ENCODE assay signal across 7 mouse cellular contexts in genomic region chr7:5080815-5081214, GRCm38 (mm10). TPM values are rescaled to one million over a fixed set of nuclear protein-coding genes. Genes with fewer than 3 reads are reported as not detected.
DNase-seq lines count a peak whose midpoint lies in the region; ATAC-seq and TF ChIP-seq lines count a peak whose summit lies in the region.

No protein-coding gene starts in this region.

- peak overlapping the region; percentile 95 for H3K27ac ChIP-seq in lung, embryonic 14.5 days (ENCODE audit: low read depth)
- H3K27ac ChIP-seq in embryonic fibroblast, embryonic 13.5 days (ENCODE audit: insufficient read depth, low read length), result peak overlapping the region; percentile 67
- peak overlapping the region; percentile 91 for H3K27ac ChIP-seq in limb, embryonic 13.5 days
- peak overlapping the region; percentile 91; the same call in 1 of the 2 replicates for H3K27ac ChIP-seq in stomach, embryonic 14.5 days (ENCODE audit: low read length)

- no peaks in the 10 kb centered on the region for H3K4me1 ChIP-seq in lung, embryonic 14.5 days (ENCODE audit: insufficient read depth)
- H3K4me1 ChIP-seq in embryonic fibroblast, embryonic 13.5 days (ENCODE audit: control insufficient read depth, insufficient read depth, low read length), result peaks cover 2% of the 10 kb centered on the region; the same call in 1 of the 2 replicates
- peaks cover 14% of the 10 kb centered on the region for H3K4me1 ChIP-seq in limb, embryonic 13.5 days
- peaks cover 7% of the 10 kb centered on the region; the same call in 1 of the 2 replicates for H3K4me1 ChIP-seq in stomach, embryonic 14.5 days (ENCODE audit: control insufficient read depth, insufficient read depth, low read length)

- H3K9me3 ChIP-seq in lung, embryonic 14.5 days (ENCODE audit: low read depth, low read length), result no peaks in the 10 kb centered on the region
- H3K9me3 ChIP-seq in limb, embryonic 13.5 days, result no peaks in the 10 kb centered on the region
- H3K9me3 ChIP-seq in stomach, embryonic 14.5 days (ENCODE audit: control insufficient read depth, low read depth, low read length), result no peaks in the 10 kb centered on the region

- H3K36me3 ChIP-seq in lung, embryonic 14.5 days (ENCODE audit: insufficient read depth), result peaks cover 63% of the 10 kb centered on the region
- peaks cover 58% of the 10 kb centered on the region for H3K36me3 ChIP-seq in limb, embryonic 13.5 days
- H3K36me3 ChIP-seq in stomach, embryonic 14.5 days (ENCODE audit: control insufficient read depth, insufficient read depth, low read length), result peaks cover 43% of the 10 kb centered on the region

- ATAC-seq in lung, embryonic 14.5 days (ENCODE audit: insufficient read depth), result no peak
- ATAC-seq in limb, embryonic 13.5 days (ENCODE audit: low FRiP score, low read depth), result no peak
- no peak for ATAC-seq in stomach, embryonic 14.5 days (ENCODE audit: insufficient number of reproducible peaks, insufficient read depth, low FRiP score, low read depth)

- no peak for DNase-seq in lung, embryonic 14.5 days
- DNase-seq in lung, postnatal 25 days (ENCODE audit: low spot score), result no peak
- no peak for DNase-seq in spleen, adult 18-20 months
- no peak for DNase-seq in left cerebral cortex, adult 11 months (ENCODE audit: low spot score)

- peak overlapping the region; percentile 98 for H3K4me3 ChIP-seq in lung, embryonic 14.5 days (ENCODE audit: low read depth, low read length)
- peak overlapping the region; percentile 88 for H3K4me3 ChIP-seq in embryonic fibroblast, embryonic 13.5 days (ENCODE audit: insufficient read depth, low read length)
- H3K4me3 ChIP-seq in limb, embryonic 13.5 days, result peak overlapping the region; percentile 97
- peak overlapping the region; percentile 94 for H3K4me3 ChIP-seq in stomach, embryonic 14.5 days (ENCODE audit: low read depth, low read length)

- H3K27me3 ChIP-seq in lung, embryonic 14.5 days (ENCODE audit: insufficient read depth, low read length), result no peaks in the 10 kb centered on the region
- no peaks in the 10 kb centered on the region for H3K27me3 ChIP-seq in limb, embryonic 13.5 days
- H3K27me3 ChIP-seq in stomach, embryonic 14.5 days (ENCODE audit: control insufficient read depth, insufficient read depth, low read length), result no peaks in the 10 kb centered on the region

- H3K9ac ChIP-seq in lung, embryonic 14.5 days, result peak overlapping the region; percentile 95
- H3K9ac ChIP-seq in limb, embryonic 13.5 days, result peak overlapping the region; percentile 96
- H3K9ac ChIP-seq in stomach, embryonic 14.5 days (replicated peaks; ENCODE audit: low read depth, low read length), result peak overlapping the region; percentile 96

- TF ChIP-seq CTCF in lung, embryonic 14.5 days (IDR thresholded peaks at IDR 0.05; ENCODE audit: low read depth), result no peak
- no peak for TF ChIP-seq CTCF in embryonic fibroblast, embryonic 13.5 days (IDR thresholded peaks at IDR 0.05; ENCODE audit: borderline replicate concordance, insufficient read depth, low read length)

- peak overlapping the region; percentile 87 for H3K4me2 ChIP-seq in lung, embryonic 14.5 days
- peak overlapping the region; percentile 87 for H3K4me2 ChIP-seq in limb, embryonic 13.5 days (replicated peaks)
- peak overlapping the region; percentile 70 for H3K4me2 ChIP-seq in stomach, embryonic 14.5 days (replicated peaks; ENCODE audit: low read depth, low read length)

- no peak for TF ChIP-seq POLR2A in embryonic fibroblast, embryonic 13.5 days (IDR thresholded peaks at IDR 0.05; ENCODE audit: low read depth, low read length)

- WGBS in lung, embryonic 14.5 days, result 12% methylated on average over 6 of the region's 6 CpGs
- WGBS in limb, embryonic 13.5 days, result 10% methylated on average over 6 of the region's 6 CpGs
- 16% methylated on average over 6 of the region's 6 CpGs for WGBS in stomach, embryonic 14.5 days

RNA-seq across cellular contexts. Expression of gene Epn1, which starts 0.8 kb away (rescaled TPM):
- polyA plus RNA-seq in lung, embryonic 14.5 days (2014; fragmentation: Nextera tagmentation; extraction: Ambion mirVana), result 76.0 and 77.9 TPM in 2 replicates
- polyA plus RNA-seq in embryonic fibroblast, embryonic 13.5 days (2011; ENCODE audit: insufficient read length, low read depth, missing spikeins), result 66.2 and 69.3 TPM in 2 replicates
- polyA plus RNA-seq in limb, embryonic 13.5 days (2015; fragmentation: Nextera tagmentation; extraction: Ambion mirVana), result 62.2 and 64.6 TPM in 2 replicates
- polyA plus RNA-seq in stomach, embryonic 14.5 days (2014; fragmentation: Nextera tagmentation; extraction: Ambion mirVana), result 63.2 and 63.4 TPM in 2 replicates

RNA-seq across cellular contexts. Expression of gene U2af2, which starts 18.9 kb away (rescaled TPM):
- polyA plus RNA-seq in lung, embryonic 14.5 days (2014; fragmentation: Nextera tagmentation; extraction: Ambion mirVana), result 145 and 162 TPM in 2 replicates
- polyA plus RNA-seq in embryonic fibroblast, embryonic 13.5 days (2011; ENCODE audit: insufficient read length, low read depth, missing spikeins), result 193 and 210 TPM in 2 replicates
- polyA plus RNA-seq in limb, embryonic 13.5 days (2015; fragmentation: Nextera tagmentation; extraction: Ambion mirVana), result 152 and 153 TPM in 2 replicates
- polyA plus RNA-seq in stomach, embryonic 14.5 days (2014; fragmentation: Nextera tagmentation; extraction: Ambion mirVana), result 106 and 119 TPM in 2 replicates

RNA-seq across cellular contexts. Expression of gene Zfp580, which starts 29.5 kb away (rescaled TPM):
- 44.5 and 45.1 TPM in 2 replicates for polyA plus RNA-seq in lung, embryonic 14.5 days (2014; fragmentation: Nextera tagmentation; extraction: Ambion mirVana)
- 11.8 and 18.1 TPM in 2 replicates for polyA plus RNA-seq in embryonic fibroblast, embryonic 13.5 days (2011; ENCODE audit: insufficient read length, low read depth, missing spikeins)
- polyA plus RNA-seq in limb, embryonic 13.5 days (2015; fragmentation: Nextera tagmentation; extraction: Ambion mirVana), result 42.1 and 42.8 TPM in 2 replicates
- polyA plus RNA-seq in stomach, embryonic 14.5 days (2014; fragmentation: Nextera tagmentation; extraction: Ambion mirVana), result 35.7 and 44.1 TPM in 2 replicates

RNA-seq across cellular contexts. Expression of gene Rfpl4, which starts 35.9 kb away (rescaled TPM):
- polyA plus RNA-seq in lung, embryonic 14.5 days (2014; fragmentation: Nextera tagmentation; extraction: Ambion mirVana), result not detected in 2 replicates
- polyA plus RNA-seq in embryonic fibroblast, embryonic 13.5 days (2011; ENCODE audit: insufficient read length, low read depth, missing spikeins), result not detected in 2 replicates
- polyA plus RNA-seq in limb, embryonic 13.5 days (2015; fragmentation: Nextera tagmentation; extraction: Ambion mirVana), result not detected in 2 replicates
- polyA plus RNA-seq in stomach, embryonic 14.5 days (2014; fragmentation: Nextera tagmentation; extraction: Ambion mirVana), result not detected in 2 replicates

RNA-seq across cellular contexts. Expression of gene Zfp784, which starts 42.6 kb away (rescaled TPM):
- 4.2 and 4.6 TPM in 2 replicates for polyA plus RNA-seq in lung, embryonic 14.5 days (2014; fragmentation: Nextera tagmentation; extraction: Ambion mirVana)
- polyA plus RNA-seq in embryonic fibroblast, embryonic 13.5 days (2011; ENCODE audit: insufficient read length, low read depth, missing spikeins), result 1.4 and 2.2 TPM in 2 replicates
- 7.0 and 7.8 TPM in 2 replicates for polyA plus RNA-seq in limb, embryonic 13.5 days (2015; fragmentation: Nextera tagmentation; extraction: Ambion mirVana)
- polyA plus RNA-seq in stomach, embryonic 14.5 days (2014; fragmentation: Nextera tagmentation; extraction: Ambion mirVana), result 4.6 and 6.2 TPM in 2 replicates
